7 mouse cellular contexts compared by ENCODE assay signal in the genomic region with DNA sequence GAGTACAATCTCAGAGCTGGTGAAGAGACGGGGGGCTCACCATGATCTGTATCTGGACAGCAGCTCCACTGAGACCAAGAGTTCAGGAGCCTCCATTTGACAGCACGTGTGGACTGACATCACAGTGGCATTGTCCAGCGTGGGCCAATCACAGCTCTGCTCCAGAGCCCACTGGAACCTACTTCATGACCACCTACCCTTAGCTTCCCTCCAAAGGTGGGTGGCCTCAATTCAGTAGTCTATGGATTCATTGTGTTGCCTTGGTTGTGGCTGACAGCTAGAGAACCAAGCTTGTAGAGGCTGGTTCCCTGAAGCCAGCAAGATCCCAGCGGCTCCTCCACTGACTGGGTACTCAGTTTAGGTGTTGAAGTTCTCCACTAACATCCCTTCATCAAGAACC. TPM values are rescaled to one million over a fixed set of nuclear protein-coding genes. Genes with fewer than 3 reads are reported as not detected.
DNase-seq lines count a peak whose midpoint lies in the region; ATAC-seq and TF ChIP-seq lines count a peak whose summit lies in the region.

A gene (minus strand): TSS at position 121 of the 400 bp plus-strand sequence.
A gene (plus strand): TSS at position 174 of the 400 bp plus-strand sequence.

- no peak within 1 kb of the TSS for H3K27ac ChIP-seq in lung, embryonic 16.5 days (ENCODE audit: low read length)
- no peak within 1 kb of the TSS for H3K27ac ChIP-seq in forebrain, embryonic 13.5 days
- no peak within 1 kb of the TSS for H3K27ac ChIP-seq in limb, embryonic 14.5 days (replicated peaks; ENCODE audit: low read depth, low read length)
- no peak within 1 kb of the TSS for H3K27ac ChIP-seq in stomach, embryonic 16.5 days (ENCODE audit: low read length)

- no peaks in the 10 kb centered on the region for H3K9me3 ChIP-seq in lung, embryonic 16.5 days (ENCODE audit: control insufficient read depth, low read length)
- H3K9me3 ChIP-seq in forebrain, embryonic 13.5 days (replicated peaks): no peaks in the 10 kb centered on the region
- no peaks in the 10 kb centered on the region for H3K9me3 ChIP-seq in limb, embryonic 14.5 days (ENCODE audit: control insufficient read depth, low read length)
- H3K9me3 ChIP-seq in stomach, embryonic 16.5 days (replicated peaks; ENCODE audit: control insufficient read depth, low read length): no peaks in the 10 kb centered on the region

- 83% methylated on average over 4 of the region's 4 CpGs for WGBS in lung, embryonic 16.5 days
- 75% methylated on average over 4 of the region's 4 CpGs for WGBS in forebrain, embryonic 13.5 days
- WGBS in limb, embryonic 14.5 days: 81% methylated on average over 4 of the region's 4 CpGs
- 91% methylated on average over 4 of the region's 4 CpGs for WGBS in stomach, embryonic 16.5 days

- H3K27me3 ChIP-seq in lung, embryonic 16.5 days (ENCODE audit: control insufficient read depth, insufficient read depth, low read depth, low read length): no peaks in the 10 kb centered on the region
- no peaks in the 10 kb centered on the region for H3K27me3 ChIP-seq in forebrain, embryonic 13.5 days
- H3K27me3 ChIP-seq in limb, embryonic 14.5 days (ENCODE audit: control insufficient read depth, insufficient read depth, low read length): no peaks in the 10 kb centered on the region
- no peaks in the 10 kb centered on the region for H3K27me3 ChIP-seq in stomach, embryonic 16.5 days (ENCODE audit: control insufficient read depth, insufficient read depth, low read length)

- peaks cover 23% of the 10 kb centered on the region for H3K4me1 ChIP-seq in lung, embryonic 16.5 days (replicated peaks; ENCODE audit: control insufficient read depth, insufficient read depth, low read length)
- H3K4me1 ChIP-seq in forebrain, embryonic 13.5 days: peaks cover 28% of the 10 kb centered on the region
- H3K4me1 ChIP-seq in limb, embryonic 14.5 days (ENCODE audit: control insufficient read depth, insufficient read depth, low read length): peaks cover 15% of the 10 kb centered on the region; the same call in 1 of the 2 replicates
- peaks cover 14% of the 10 kb centered on the region for H3K4me1 ChIP-seq in stomach, embryonic 16.5 days (ENCODE audit: control insufficient read depth, insufficient read depth, low read length)

- peaks cover 18% of the 10 kb centered on the region for H3K36me3 ChIP-seq in lung, embryonic 16.5 days (ENCODE audit: control insufficient read depth, insufficient read depth, low read length)
- H3K36me3 ChIP-seq in forebrain, embryonic 13.5 days (ENCODE audit: poor library complexity, severe bottlenecking): peaks cover 35% of the 10 kb centered on the region
- peaks cover 38% of the 10 kb centered on the region for H3K36me3 ChIP-seq in limb, embryonic 14.5 days (ENCODE audit: control insufficient read depth, insufficient read depth, low read length)
- H3K36me3 ChIP-seq in stomach, embryonic 16.5 days (ENCODE audit: control insufficient read depth, insufficient read depth, low read length): 0 out of 2 replicates have a peak, but pooled peaks cover 3% of the 10 kb centered on the region

- peak within 1 kb of the TSS; percentile 97 for H3K9ac ChIP-seq in lung, embryonic 16.5 days (ENCODE audit: low read length)
- peak within 1 kb of the TSS; percentile 89 for H3K9ac ChIP-seq in forebrain, embryonic 13.5 days
- peak within 1 kb of the TSS; percentile 93; the same call in 1 of the 2 replicates for H3K9ac ChIP-seq in limb, embryonic 14.5 days (ENCODE audit: low read depth, low read length, severe bottlenecking)
- H3K9ac ChIP-seq in stomach, embryonic 16.5 days (ENCODE audit: low read length): peak within 1 kb of the TSS; percentile 95

- ATAC-seq in lung, embryonic 16.5 days (ENCODE audit: low read depth): no peak
- ATAC-seq in forebrain, embryonic 13.5 days: no peak
- ATAC-seq in limb, embryonic 14.5 days (ENCODE audit: low FRiP score, low read depth): no peak
- no peak for ATAC-seq in stomach, embryonic 16.5 days (ENCODE audit: insufficient read depth, low FRiP score)

- DNase-seq in lung, postnatal 36 days: no peak
- no peak for DNase-seq in limb, embryonic 14.5 days (ENCODE audit: low spot score)
- DNase-seq in left cerebral cortex, adult 11 months (ENCODE audit: low spot score): no peak
- DNase-seq in frontal cortex, postnatal 25 days (ENCODE audit: low spot score in 2 of 2): no peak

- peak within 1 kb of the TSS; percentile 65 for H3K4me2 ChIP-seq in lung, embryonic 16.5 days (ENCODE audit: low read depth, low read length)
- peak within 1 kb of the TSS; percentile 87 for H3K4me2 ChIP-seq in forebrain, embryonic 13.5 days
- peak within 1 kb of the TSS; percentile 47 for H3K4me2 ChIP-seq in limb, embryonic 14.5 days (replicated peaks; ENCODE audit: low read depth, low read length, severe bottlenecking)
- H3K4me2 ChIP-seq in stomach, embryonic 16.5 days (ENCODE audit: low read depth, low read length): peak within 1 kb of the TSS; percentile 48

- H3K4me3 ChIP-seq in lung, embryonic 16.5 days (ENCODE audit: low read length): peak within 1 kb of the TSS; percentile 92
- H3K4me3 ChIP-seq in forebrain, embryonic 13.5 days: peak within 1 kb of the TSS; percentile 83
- peak within 1 kb of the TSS; percentile 90 for H3K4me3 ChIP-seq in limb, embryonic 14.5 days (replicated peaks; ENCODE audit: low read length)
- peak within 1 kb of the TSS; percentile 94 for H3K4me3 ChIP-seq in stomach, embryonic 16.5 days (replicated peaks; ENCODE audit: low read length)

- no peak for TF ChIP-seq POLR2A in limb, embryonic 14.5 days (IDR thresholded peaks at IDR 0.05; ENCODE audit: borderline replicate concordance, extremely low read depth, insufficient read depth, insufficient read length)

RNA-seq across cellular contexts. Expression of the first gene that starts in this region (rescaled TPM):
- polyA plus RNA-seq in lung, embryonic 16.5 days (2015; fragmentation: Nextera tagmentation; extraction: Ambion mirVana): 0.35 TPM in 1 of 2 replicates, not detected in the other
- 0.18 TPM in 1 of 2 replicates, not detected in the other for polyA plus RNA-seq in forebrain, embryonic 13.5 days (2015; fragmentation: Nextera tagmentation; extraction: Ambion mirVana)
- 0.85 and 0.98 TPM in 2 replicates for polyA plus RNA-seq in limb, embryonic 14.5 days (2012; rRNA removed)
- 0.19 and 0.40 TPM in 2 replicates for polyA plus RNA-seq in limb, embryonic 14.5 days (2014; fragmentation: Nextera tagmentation; extraction: Ambion mirVana)
- 0.14 TPM in 1 of 2 replicates, not detected in the other for polyA plus RNA-seq in stomach, embryonic 16.5 days (2015; fragmentation: Nextera tagmentation; extraction: Ambion mirVana)

RNA-seq across cellular contexts. Expression of the second gene that starts in this region (rescaled TPM):
- 1,342 and 1,356 TPM in 2 replicates for polyA plus RNA-seq in lung, embryonic 16.5 days (2015; fragmentation: Nextera tagmentation; extraction: Ambion mirVana)
- polyA plus RNA-seq in forebrain, embryonic 13.5 days (2015; fragmentation: Nextera tagmentation; extraction: Ambion mirVana): 992 and 1,023 TPM in 2 replicates
- polyA plus RNA-seq in limb, embryonic 14.5 days (2012; rRNA removed): 2,709 and 3,185 TPM in 2 replicates
- polyA plus RNA-seq in limb, embryonic 14.5 days (2014; fragmentation: Nextera tagmentation; extraction: Ambion mirVana): 1,651 and 1,722 TPM in 2 replicates
- polyA plus RNA-seq in stomach, embryonic 16.5 days (2015; fragmentation: Nextera tagmentation; extraction: Ambion mirVana): 1,212 and 1,230 TPM in 2 replicates
